ENCODE assay signal across 18 mouse cellular contexts in the genomic region with DNA sequence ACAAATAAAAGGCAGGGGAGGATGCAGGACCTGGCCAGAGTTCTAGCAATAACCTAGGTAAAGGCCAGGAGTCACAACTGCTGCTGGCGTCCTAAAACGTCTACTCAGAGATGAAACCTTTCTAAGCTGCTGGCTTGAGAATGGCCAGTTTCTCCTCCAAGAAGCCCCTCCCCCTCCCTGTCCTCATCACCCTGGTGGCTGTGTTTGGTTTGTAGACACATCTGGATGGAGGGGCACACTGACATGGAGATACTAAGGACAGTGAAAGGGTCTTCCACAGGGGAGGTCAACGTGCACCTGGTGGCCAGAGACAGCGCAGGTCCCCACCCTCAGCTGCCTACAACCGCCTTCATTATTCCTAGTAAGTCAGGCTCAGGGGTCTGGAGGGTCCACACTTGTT. TPM values are rescaled to one million over a fixed set of nuclear protein-coding genes. Genes with fewer than 3 reads are reported as not detected.
"Had no signal": no experiment of that assay in that cellular context is flagged by ENCODE, and none has a peak within 500 bp of the region (broad histone marks: within the 10 kb centered on the region; RNA-seq: fewer than 3 reads in every experiment).

No protein-coding gene starts in this region.

- H3K27me3 ChIP-seq: stomach, embryonic 15.5 days had no signal

- H3K27ac ChIP-seq: neural tube, embryonic 12.5 days; neural tube, embryonic 13.5 days; neural tube, embryonic 15.5 days; stomach, embryonic 15.5 days; stomach, postnatal 0 days had no signal

- H3K9me3 ChIP-seq: neural tube, embryonic 12.5 days; neural tube, embryonic 13.5 days; neural tube, embryonic 15.5 days; stomach, embryonic 15.5 days had no signal

- H3K9ac ChIP-seq: neural tube, embryonic 12.5 days; neural tube, embryonic 13.5 days; neural tube, embryonic 15.5 days; stomach, embryonic 15.5 days had no signal

- H3K4me3 ChIP-seq: neural tube, embryonic 12.5 days had no signal

- DNase-seq: right cerebral cortex, adult 18-20 months; right cerebral cortex, postnatal 14 days; right cerebral cortex, postnatal 25 days; right cerebral cortex, postnatal 4 days; spleen, adult 18-20 months; thymus, adult 18-20 months; thymus, adult 2 months; thymus, postnatal 14 days; thymus, postnatal 25 days; thymus, postnatal 4 days had no signal

- H3K36me3 ChIP-seq: neural tube, embryonic 12.5 days; neural tube, embryonic 13.5 days; neural tube, embryonic 15.5 days; stomach, embryonic 15.5 days had no signal

RNA-seq across cellular contexts. Expression of a gene that starts 3.7 kb away (rescaled TPM):
- polyA plus RNA-seq: small intestine, adult 2 months had no signal

RNA-seq across cellular contexts. Expression of a gene that starts 40.2 kb away (rescaled TPM):
- total RNA-seq: neutrophil, adult 5-6 weeks had no signal
- polyA plus RNA-seq: neural tube, embryonic 12.5 days; neural tube, embryonic 13.5 days; stomach, embryonic 14.5 days had no signal
